Mouse (Mus musculus) kidney, embryonic 16.5 days (tissue): ENCODE results near the gene Tmem274. TPM values are rescaled to one million over a fixed set of nuclear protein-coding genes. Genes with fewer than 3 reads are reported as not detected.
"Not testable (repeated sequence)": the region's sequence is repeated elsewhere in the genome, so short reads cannot be mapped to it uniquely, and the experiment has no call there.

Experiments used
- ATAC-seq: fragments of 200-750 bp; cut with Nextera tagmentation; 2 replicates; pipeline ENCODE4 v1.8.0; 2017; ENCODE audit warnings: moderate TSS enrichment; ENCODE audit not compliant: low FRiP score, low TSS enrichment
- H3K27ac ChIP-seq: fragments of 300-500 bp; sonication (generic); 2 replicates; pipeline ENCODE4 v1.5.1; 2014; ENCODE audit warnings: low read length
- H3K27me3 ChIP-seq: fragments of 300-500 bp; sonication (generic); 2 replicates; pipeline ENCODE4 v1.6.1; 2014; ENCODE audit warnings: low read length, control low read depth, mixed read lengths; ENCODE audit not compliant: insufficient read depth
- H3K36me3 ChIP-seq: fragments of 300-500 bp; sonication (generic); 2 replicates; pipeline ENCODE4 v1.6.1; 2014; ENCODE audit warnings: low read length, control low read depth, mixed read lengths; ENCODE audit not compliant: insufficient read depth
- H3K4me1 ChIP-seq: fragments of 300-500 bp; sonication (generic); 2 replicates; pipeline ENCODE4 v1.6.1; 2014; ENCODE audit warnings: low read length, control low read depth, mixed read lengths; ENCODE audit not compliant: insufficient read depth
- H3K4me2 ChIP-seq: fragments of 300-500 bp; sonication (generic); replicated peaks from 2 replicates; pipeline ENCODE4 v1.6.1; 2014; ENCODE audit warnings: low read depth, low read length
- H3K4me3 ChIP-seq: fragments of 300-500 bp; sonication (generic); 2 replicates; pipeline ENCODE4 v1.5.1; 2014; ENCODE audit warnings: mild to moderate bottlenecking, low read length
- H3K9ac ChIP-seq: fragments of 300-500 bp; sonication (generic); replicated peaks from 2 replicates; pipeline ENCODE4 v1.6.1; 2014; ENCODE audit warnings: low read length
- H3K9me3 ChIP-seq: fragments of 300-500 bp; sonication (generic); 2 replicates; pipeline ENCODE4 v1.6.1; 2016; ENCODE audit warnings: low read length, control low read depth
- WGBS: fragments of 180-500 bp; shearing (Covaris S2); extraction: QIAGEN DNeasy Blood & Tissue Kit; methylation state at CpG from one replicate; pipeline ENCODE4 v1.1.7; 2014; 5-methylcytosine and 5-hydroxymethylcytosine counted together
- polyA plus RNA-seq: library from polyadenylated mRNA; unstranded; fragments of >200 nt; fragmentation: Nextera tagmentation; extraction: Ambion mirVana; gene quantifications from 2 replicates; pipeline ENCODE4 v1.2.1, GENCODE M21; 2015

Gene Tmem274
- polyA plus RNA-seq, 1 experiment from 2014 or later, result 0.82 TPM

GRCm38 (mm10) chr4:149453656-149454055 is 23.5 kb upstream of the Tmem274 start:
- no peaks in the 10 kb centered on the region for H3K4me1 ChIP-seq
- 87% methylated on average over 4 of the region's 4 CpGs for WGBS

GRCm38 (mm10) chr4:149454263-149454662 is 22.9 kb upstream of the Tmem274 start:
- no peaks in the 10 kb centered on the region for H3K4me1 ChIP-seq
- no peak overlapping the region for H3K27ac ChIP-seq
- ATAC-seq, result no peak
- no peaks in the 10 kb centered on the region for H3K36me3 ChIP-seq
- H3K4me2 ChIP-seq, result no peak overlapping the region
- H3K9ac ChIP-seq, result no peak overlapping the region
- no peaks in the 10 kb centered on the region for H3K9me3 ChIP-seq
- no peaks in the 10 kb centered on the region for H3K27me3 ChIP-seq
- H3K4me3 ChIP-seq, result no peak overlapping the region
- WGBS, result 82% methylated on average over 17 of the region's 17 CpGs

More at GRCm38 (mm10) chr4:149453656-149454055, 23.5 kb upstream of the Tmem274 start:
- Histone ChIP-seq H3K27ac (no peak overlapping the region), H3K36me3 (no peaks in the 10 kb centered on the region), H3K4me3 (no peak overlapping the region), H3K4me2 (no peak overlapping the region), H3K9me3 (no peaks in the 10 kb centered on the region), H3K27me3 (no peaks in the 10 kb centered on the region), H3K9ac (no peak overlapping the region)
- no peak for ATAC-seq

- H3K36me3 ChIP-seq, result no peaks in the 10 kb centered on the region
- no peak within 1 kb of the TSS for H3K4me3 ChIP-seq
- H3K4me2 ChIP-seq, result no peak within 1 kb of the TSS
- no peak; the same call in 1 of the 2 replicates for ATAC-seq
- H3K4me1 ChIP-seq, result no peaks in the 10 kb centered on the region
- 60% methylated on average over 8 of the region's 8 CpGs for WGBS
- H3K27ac ChIP-seq, result no peak within 1 kb of the TSS
- H3K9me3 ChIP-seq, result no peaks in the 10 kb centered on the region
- no peaks in the 10 kb centered on the region for H3K27me3 ChIP-seq
- H3K9ac ChIP-seq, result no peak within 1 kb of the TSS
Observed at GRCm38 (mm10) chr4:149454879-149455278, 22.3 kb upstream of the Tmem274 start, which contains the start of gene Rbp7. Gene Rbp7, minus strand, starts transcription at chr4:149454978.

GRCm38 (mm10) chr4:149457163-149457562 is 20.0 kb upstream of the Tmem274 start:
- not testable (repeated sequence) for H3K4me3 ChIP-seq, H3K4me2 ChIP-seq, H3K27ac ChIP-seq, H3K4me1 ChIP-seq, ATAC-seq, H3K9ac ChIP-seq, H3K9me3 ChIP-seq, H3K27me3 ChIP-seq, H3K36me3 ChIP-seq
- 91% methylated on average over 24 of the region's 27 CpGs for WGBS

- 81% methylated on average over 6 of the region's 6 CpGs for WGBS
- Histone ChIP-seq H3K27ac (no peak overlapping the region), H3K36me3 (no peaks in the 10 kb centered on the region), H3K4me1 (no peaks in the 10 kb centered on the region), H3K4me2 (no peak overlapping the region), H3K9ac (no peak overlapping the region), H3K9me3 (no peaks in the 10 kb centered on the region), H3K4me3 (no peak overlapping the region), H3K27me3 (no peaks in the 10 kb centered on the region)
- ATAC-seq, result no peak
Observed at GRCm38 (mm10) chr4:149457831-149458430, 19.2 kb upstream of the Tmem274 start.

- WGBS, result 73% methylated on average over 5 of the region's 5 CpGs
- no peaks in the 10 kb centered on the region for H3K27me3 ChIP-seq
- ATAC-seq, result no peak
- H3K4me2 ChIP-seq, result no peak overlapping the region
- H3K9ac ChIP-seq, result no peak overlapping the region
- no peaks in the 10 kb centered on the region for H3K9me3 ChIP-seq
- no peaks in the 10 kb centered on the region for H3K36me3 ChIP-seq
- H3K4me1 ChIP-seq, result no peaks in the 10 kb centered on the region
- no peak overlapping the region for H3K4me3 ChIP-seq
- no peak overlapping the region for H3K27ac ChIP-seq
Observed at GRCm38 (mm10) chr4:149458526-149458925, 18.7 kb upstream of the Tmem274 start.

GRCm38 (mm10) chr4:149459425-149459824 is 17.8 kb upstream of the Tmem274 start:
- Histone ChIP-seq H3K4me3 (no peak overlapping the region), H3K27ac (no peak overlapping the region), H3K9me3 (no peaks in the 10 kb centered on the region), H3K36me3 (no peaks in the 10 kb centered on the region), H3K27me3 (no peaks in the 10 kb centered on the region), H3K9ac (no peak overlapping the region), H3K4me1 (no peaks in the 10 kb centered on the region), H3K4me2 (no peak overlapping the region)
- 80% methylated on average over 1 of the region's 1 CpGs for WGBS
- ATAC-seq, result no peak

- WGBS, result 93% methylated on average over 2 of the region's 2 CpGs
- not testable (repeated sequence) for H3K27me3 ChIP-seq, H3K9me3 ChIP-seq, ATAC-seq, H3K4me3 ChIP-seq, H3K4me1 ChIP-seq, H3K4me2 ChIP-seq, H3K9ac ChIP-seq, H3K27ac ChIP-seq, H3K36me3 ChIP-seq
Observed at GRCm38 (mm10) chr4:149460475-149460874, 16.7 kb upstream of the Tmem274 start.

GRCm38 (mm10) chr4:149461579-149462304 is 15.4 kb upstream of the Tmem274 start:
- H3K4me2 ChIP-seq, result no peak overlapping the region
- H3K4me1 ChIP-seq, result no peaks in the 10 kb centered on the region
- H3K9me3 ChIP-seq, result no peaks in the 10 kb centered on the region
- no peak for ATAC-seq
- H3K9ac ChIP-seq, result no peak overlapping the region
- WGBS, result 58% methylated on average over 6 of the region's 7 CpGs
- H3K27me3 ChIP-seq, result no peaks in the 10 kb centered on the region
- H3K36me3 ChIP-seq, result no peaks in the 10 kb centered on the region
- H3K27ac ChIP-seq, result no peak overlapping the region
- no peak overlapping the region for H3K4me3 ChIP-seq

GRCm38 (mm10) chr4:149462305-149462971 is 14.7 kb upstream of the Tmem274 start:
- WGBS, result 82% methylated on average over 6 of the region's 6 CpGs
- Histone ChIP-seq H3K4me1 (no peaks in the 10 kb centered on the region), H3K9me3 (no peaks in the 10 kb centered on the region), H3K4me3 (no peak overlapping the region), H3K27me3 (no peaks in the 10 kb centered on the region), H3K36me3 (no peaks in the 10 kb centered on the region), H3K4me2 (no peak overlapping the region), H3K9ac (no peak overlapping the region), H3K27ac (no peak overlapping the region)
- no peak for ATAC-seq
